Mouse (Mus musculus) hindbrain, embryonic 14.5 days (tissue): Measurements from ENCODE around the gene Nim1k. TPM values are rescaled to one million over a fixed set of nuclear protein-coding genes. Genes with fewer than 3 reads are reported as not detected.
A peak's percentile ranks its signal among the peaks of the same experiment; 100 is the strongest.

Experiments
- ATAC-seq: fragments of 200-750 bp; cut with Nextera tagmentation; 2 replicates; pipeline ENCODE4 v1.8.0; 2017; ENCODE audit warnings: moderate number of reproducible peaks, mild to moderate bottlenecking, moderate TSS enrichment, moderate library complexity; ENCODE audit not compliant: low FRiP score
- DNase-seq: peaks from one replicate; pipeline ENCODE4 v3.0.0-alpha.2; 2015; ENCODE audit warnings: low spot score
- H3K27ac ChIP-seq: fragments of 300-500 bp; sonication (generic); 2 replicates; pipeline ENCODE4 v1.5.1; 2014; ENCODE audit warnings: mild to moderate bottlenecking, moderate library complexity
- H3K27me3 ChIP-seq: fragments of 300-500 bp; sonication (generic); 2 replicates; pipeline ENCODE4 v1.6.1; 2014; ENCODE audit warnings: mild to moderate bottlenecking, low read length, mixed read lengths; ENCODE audit not compliant: control insufficient read depth, insufficient read depth
- H3K36me3 ChIP-seq: fragments of 300-500 bp; sonication (generic); replicated peaks from 2 replicates; pipeline ENCODE4 v1.6.1; 2014; ENCODE audit not compliant: control insufficient read depth, insufficient read depth
- H3K4me1 ChIP-seq: fragments of 300-500 bp; sonication (generic); replicated peaks from 2 replicates; pipeline ENCODE4 v1.6.1; 2014; ENCODE audit warnings: antibody characterized with exemption, low read length, mixed read lengths; ENCODE audit not compliant: control insufficient read depth, insufficient read depth
- H3K4me2 ChIP-seq: fragments of 300-500 bp; sonication (generic); replicated peaks from 2 replicates; pipeline ENCODE4 v1.6.1; 2014; ENCODE audit warnings: mild to moderate bottlenecking, moderate library complexity
- H3K4me3 ChIP-seq: fragments of 300-500 bp; sonication (generic); replicated peaks from 2 replicates; pipeline ENCODE4 v1.5.1; 2014; ENCODE audit warnings: mild to moderate bottlenecking, low read length
- H3K9ac ChIP-seq: fragments of 300-500 bp; sonication (generic); 2 replicates; pipeline ENCODE4 v1.6.1; 2014
- H3K9me3 ChIP-seq: fragments of 300-500 bp; sonication (generic); 2 replicates; pipeline ENCODE4 v1.6.1; 2016; ENCODE audit warnings: low read length; ENCODE audit not compliant: control insufficient read depth
- WGBS: fragments of 180-500 bp; shearing (Covaris S2); extraction: QIAGEN DNeasy Blood & Tissue Kit; methylation state at CpG from one replicate; pipeline ENCODE4 v1.1.7; 2014; 5-methylcytosine and 5-hydroxymethylcytosine counted together
- polyA plus RNA-seq: library from polyadenylated mRNA; unstranded; fragments of >200 nt; fragmentation: Nextera tagmentation; extraction: Ambion mirVana; gene quantifications from 2 replicates; pipeline ENCODE4 v1.2.1, GENCODE M21; 2014

Gene Nim1k
- polyA plus RNA-seq, 1 experiment from 2014 or later = 5.4 TPM

DNA sequence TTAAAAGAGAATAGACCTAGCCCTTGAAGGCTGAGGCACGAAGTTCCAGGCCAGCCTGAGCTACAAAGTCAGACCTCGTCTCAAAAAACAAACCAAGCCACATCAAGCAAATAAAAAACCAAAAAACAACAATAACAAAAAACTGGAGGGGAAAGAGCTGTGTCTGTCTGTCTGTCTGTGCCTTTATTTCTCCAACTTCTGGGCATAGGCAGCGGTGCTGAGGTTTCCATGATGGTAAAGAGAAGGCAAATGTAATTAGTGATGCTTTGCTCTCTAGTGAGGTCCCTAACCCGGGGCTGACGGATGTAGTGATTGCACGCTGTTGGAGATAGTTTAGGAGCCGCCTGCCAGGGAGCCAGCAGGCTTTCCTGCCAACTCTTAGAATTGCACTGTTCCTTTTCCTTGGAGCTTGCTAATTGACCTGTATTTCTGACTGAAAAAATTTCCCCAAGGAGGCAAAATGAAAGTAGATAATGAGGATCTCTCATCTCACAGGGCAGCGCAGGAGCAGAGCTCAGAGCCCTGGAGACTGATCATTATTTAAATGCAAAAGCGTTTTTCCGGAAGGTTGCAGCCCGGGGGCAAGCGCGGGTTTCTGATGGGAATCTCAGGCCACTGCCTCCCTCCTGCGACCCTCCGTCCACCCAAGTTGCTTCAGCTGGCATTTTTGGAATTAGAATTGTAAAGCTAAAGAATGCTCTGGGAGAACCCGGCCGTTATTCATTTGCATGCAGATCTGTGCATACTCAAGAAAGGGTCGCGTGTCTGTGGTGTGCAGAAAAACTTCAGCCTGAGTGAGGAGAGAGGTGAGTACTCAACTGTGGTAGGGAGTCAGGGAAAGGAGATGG is 14.1 kb downstream of the Nim1k start:
- Histone ChIP-seq H3K4me2 (peak overlapping the region; percentile 46), H3K4me3 (no peak overlapping the region; the same call in 1 of the 2 replicates), H3K9me3 (no peaks in the 10 kb centered on the region), H3K27ac (peak overlapping the region; percentile 26; the same call in 1 of the 2 replicates), H3K4me1 (peaks cover 12% of the 10 kb centered on the region), H3K27me3 (no peaks in the 10 kb centered on the region), H3K36me3 (no peaks in the 10 kb centered on the region), H3K9ac (peak overlapping the region; percentile 42; the same call in 1 of the 2 replicates)
- DNase-seq (peak; percentile 49), ATAC-seq (peak; percentile 68; the same call in 1 of the 2 replicates)
- 4% methylated on average over 19 of the region's 19 CpGs for WGBS

DNA sequence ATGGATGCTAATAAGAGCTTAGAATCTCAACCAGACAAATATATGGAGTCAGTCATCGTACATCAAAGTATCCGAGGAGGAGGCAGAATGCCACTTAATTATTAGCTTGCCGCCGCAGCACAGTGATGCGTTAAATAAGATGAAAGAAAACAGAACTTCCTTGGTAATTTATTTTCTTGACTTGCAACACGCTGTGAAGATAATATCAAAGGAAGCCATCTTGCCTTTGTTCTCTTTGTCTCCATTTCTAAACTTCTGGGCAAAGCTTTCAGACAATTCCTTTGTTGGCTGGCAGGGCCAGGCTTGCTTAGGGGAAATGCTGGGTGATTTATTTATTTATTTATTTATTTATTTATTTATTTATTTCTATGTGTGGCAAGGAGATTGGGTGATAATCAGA is 24.2 kb downstream of the Nim1k start:
- no peaks in the 10 kb centered on the region for H3K9me3 ChIP-seq
- WGBS = 22% methylated on average over 6 of the region's 6 CpGs
- no peaks in the 10 kb centered on the region for H3K27me3 ChIP-seq
- H3K4me1 ChIP-seq = no peaks in the 10 kb centered on the region
- H3K27ac ChIP-seq = peak overlapping the region; percentile 62
- no peak for DNase-seq
- no peaks in the 10 kb centered on the region for H3K36me3 ChIP-seq
- H3K4me2 ChIP-seq = no peak overlapping the region; the same call in 1 of the 2 replicates
- no peak overlapping the region for H3K4me3 ChIP-seq
- H3K9ac ChIP-seq = no peak overlapping the region
- no peak for ATAC-seq

DNA sequence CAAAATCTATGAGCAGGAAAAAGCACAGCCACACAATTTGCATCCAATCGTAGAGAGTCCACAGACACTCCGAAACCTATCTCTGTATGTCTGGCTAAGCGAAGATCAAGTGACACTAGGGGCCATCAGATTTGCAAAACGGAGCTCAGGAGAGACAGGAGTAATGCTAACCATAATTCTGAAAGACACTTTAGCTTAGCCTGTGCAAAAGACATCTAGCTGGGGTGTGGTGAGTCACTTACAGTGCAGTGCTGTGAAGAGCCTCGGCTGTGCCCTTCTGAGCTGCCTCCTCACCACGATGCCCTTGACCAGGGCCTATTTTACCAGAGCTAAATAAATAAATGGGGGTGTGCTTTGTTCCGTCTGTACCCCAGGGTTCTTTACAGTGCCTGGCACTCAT is 26.3 kb downstream of the Nim1k start:
- no peak overlapping the region for H3K27ac ChIP-seq

DNA sequence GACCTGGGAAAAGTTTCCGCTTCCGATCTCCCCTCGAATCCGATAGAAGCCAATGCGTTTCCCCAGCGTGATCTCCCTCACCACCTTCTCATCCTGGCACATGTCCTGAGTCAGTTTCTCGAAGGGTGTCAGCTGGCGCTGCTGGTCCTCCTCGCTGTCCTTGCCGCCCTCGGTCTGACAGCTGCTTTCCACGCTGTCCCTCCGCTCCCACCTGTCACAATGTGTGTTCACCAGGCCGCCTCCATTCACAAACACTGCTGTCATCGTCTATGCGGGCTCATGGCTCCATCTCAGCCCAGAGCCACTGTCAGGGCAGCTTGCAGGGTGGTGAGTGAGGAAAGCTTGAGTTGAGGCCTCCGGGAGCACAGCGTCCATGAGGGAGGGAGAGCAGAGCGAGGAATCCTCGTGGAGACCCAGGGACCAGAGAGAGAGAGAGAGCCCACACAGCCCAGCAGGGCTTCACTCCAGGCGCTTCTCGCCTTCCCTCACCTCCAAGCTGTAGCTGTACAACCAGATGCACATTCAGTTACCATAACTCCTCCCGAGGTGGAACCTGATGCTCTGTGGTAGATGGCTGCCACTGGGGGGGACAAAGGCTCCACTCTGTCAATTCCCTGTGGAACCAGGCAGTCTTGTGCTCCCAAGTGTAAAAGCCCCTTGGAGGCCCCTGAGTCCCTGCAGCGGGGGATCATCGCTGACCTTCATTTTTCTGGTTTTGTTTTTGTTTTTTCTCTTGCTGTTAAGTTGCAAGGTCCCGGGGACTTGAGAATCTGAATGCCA is 27.9 kb downstream of the Nim1k start:
- DNase-seq (no peak), ATAC-seq (0 out of 2 replicates have a peak, but pooled peaks have one; percentile 24)
- Histone ChIP-seq H3K27me3 (no peaks in the 10 kb centered on the region), H3K27ac (no peak overlapping the region), H3K36me3 (no peaks in the 10 kb centered on the region), H3K4me1 (no peaks in the 10 kb centered on the region), H3K9me3 (no peaks in the 10 kb centered on the region), H3K4me2 (no peak overlapping the region), H3K4me3 (no peak overlapping the region), H3K9ac (no peak overlapping the region)
- whole genome bisulfite sequencing = 65% methylated on average over 25 of the region's 26 CpGs

More for the DNA sequence above, 26.3 kb downstream of the Nim1k start:
- no peaks in the 10 kb centered on the region for H3K4me1 ChIP-seq
- 88% methylated on average over 7 of the region's 7 CpGs for WGBS
- no peak overlapping the region for H3K4me2 ChIP-seq
- H3K4me3 ChIP-seq = no peak overlapping the region
- H3K9me3 ChIP-seq = no peaks in the 10 kb centered on the region
- no peaks in the 10 kb centered on the region for H3K27me3 ChIP-seq
- ATAC-seq (no peak), DNase-seq (no peak)
- no peak overlapping the region for H3K9ac ChIP-seq
- H3K36me3 ChIP-seq = no peaks in the 10 kb centered on the region

DNA sequence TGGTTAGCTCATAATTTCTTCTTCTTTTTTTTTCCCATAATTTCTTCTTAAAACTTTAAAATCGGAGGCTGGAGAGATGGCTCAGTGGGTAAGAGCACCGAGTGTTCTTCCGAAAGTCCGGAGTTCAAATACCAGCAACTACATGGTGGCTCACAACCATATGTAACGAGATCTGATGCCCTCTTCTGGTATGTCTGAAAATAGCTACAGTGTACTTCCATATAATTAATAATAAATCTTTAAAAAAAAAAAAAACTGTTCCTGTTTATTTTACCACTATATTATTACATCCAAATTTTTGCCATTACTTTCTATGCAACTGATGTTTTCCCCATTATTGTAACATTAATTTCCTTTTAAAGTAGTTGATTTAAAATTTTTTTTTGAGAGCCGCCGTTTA is 31.1 kb downstream of the Nim1k start:
- no peak overlapping the region for H3K4me2 ChIP-seq
- no peaks in the 10 kb centered on the region for H3K36me3 ChIP-seq
- no peak overlapping the region for H3K4me3 ChIP-seq
- no peaks in the 10 kb centered on the region for H3K9me3 ChIP-seq
- WGBS = 88% methylated on average over 7 of the region's 7 CpGs
- H3K27ac ChIP-seq = no peak overlapping the region
- no peaks in the 10 kb centered on the region for H3K4me1 ChIP-seq
- no peaks in the 10 kb centered on the region for H3K27me3 ChIP-seq
- ATAC-seq (no peak), DNase-seq (no peak)
- H3K9ac ChIP-seq = no peak overlapping the region

DNA sequence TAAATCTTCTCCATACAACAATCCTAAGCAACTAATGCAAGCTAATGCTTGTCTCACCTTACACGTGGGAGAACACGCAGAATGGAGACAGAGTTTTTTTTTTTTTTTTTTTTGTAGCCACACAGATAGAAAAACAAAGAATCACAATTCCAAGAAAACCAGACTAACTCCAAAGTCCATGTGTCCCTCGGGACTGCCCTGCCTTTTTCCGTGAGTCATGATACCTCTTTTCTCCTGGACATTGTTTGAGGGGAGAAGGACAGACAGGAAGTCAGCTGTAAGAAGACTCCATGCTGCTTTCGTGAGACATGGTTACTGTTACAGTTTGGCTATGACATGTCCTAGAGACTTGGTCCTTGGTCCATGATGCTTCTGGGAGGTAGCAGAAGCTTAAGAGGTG is 32.3 kb downstream of the Nim1k start:
- Histone ChIP-seq H3K9ac (no peak overlapping the region), H3K36me3 (no peaks in the 10 kb centered on the region), H3K9me3 (no peaks in the 10 kb centered on the region), H3K4me1 (no peaks in the 10 kb centered on the region), H3K27me3 (no peaks in the 10 kb centered on the region), H3K4me3 (no peak overlapping the region), H3K4me2 (no peak overlapping the region), H3K27ac (no peak overlapping the region)
- WGBS = 90% methylated on average over 5 of the region's 5 CpGs
- DNase-seq (no peak), ATAC-seq (no peak)

DNA sequence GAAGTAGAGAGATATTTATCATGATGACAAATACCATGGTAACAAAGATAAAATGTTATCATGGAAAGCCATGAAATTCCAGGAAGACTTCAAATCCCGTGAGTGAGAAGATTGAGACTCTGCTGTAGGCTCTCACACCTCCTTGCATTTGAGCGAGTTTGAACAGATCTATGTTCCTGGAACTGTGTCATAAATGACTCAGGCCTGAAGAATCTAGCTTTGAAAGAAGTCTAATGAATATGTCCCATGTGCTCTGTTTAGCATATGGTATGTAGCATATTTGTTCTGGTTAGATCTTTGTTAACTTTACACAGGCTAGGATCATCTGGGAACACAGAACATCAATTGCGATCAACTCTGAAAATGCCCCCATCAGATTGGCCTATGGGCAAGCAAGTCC is 33.2 kb downstream of the Nim1k start:
- Histone ChIP-seq H3K27ac (no peak overlapping the region), H3K9ac (no peak overlapping the region), H3K9me3 (no peaks in the 10 kb centered on the region), H3K4me1 (no peaks in the 10 kb centered on the region), H3K4me2 (no peak overlapping the region), H3K4me3 (no peak overlapping the region), H3K27me3 (no peaks in the 10 kb centered on the region), H3K36me3 (no peaks in the 10 kb centered on the region)
- WGBS = 85% methylated on average over 3 of the region's 3 CpGs
- DNase-seq (no peak), ATAC-seq (no peak)

DNA sequence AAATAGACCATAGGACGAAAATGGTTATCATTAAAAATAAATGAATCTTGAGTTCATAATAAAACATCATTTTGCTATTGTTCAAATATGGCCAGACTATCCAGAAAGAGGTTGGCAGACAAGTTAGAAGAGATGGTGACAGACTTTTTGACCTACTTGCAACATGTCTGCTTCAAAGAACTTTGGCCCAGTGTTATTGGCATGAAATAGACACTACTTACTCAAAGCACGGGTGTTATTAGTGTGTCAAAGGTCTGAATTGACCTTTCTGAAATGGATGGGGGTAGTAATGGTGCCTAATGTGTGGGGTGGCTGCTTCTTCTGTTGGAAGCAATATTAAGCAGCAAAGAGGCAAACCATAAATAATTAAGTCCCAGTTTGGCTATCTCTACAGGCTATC is 39.6 kb downstream of the Nim1k start:
- no peaks in the 10 kb centered on the region for H3K4me1 ChIP-seq
- ATAC-seq (no peak), DNase-seq (no peak)
- H3K9me3 ChIP-seq = no peaks in the 10 kb centered on the region
- H3K36me3 ChIP-seq = peaks cover 27% of the 10 kb centered on the region
- no peak overlapping the region for H3K4me3 ChIP-seq
- no peak overlapping the region for H3K4me2 ChIP-seq
- no peaks in the 10 kb centered on the region for H3K27me3 ChIP-seq
- WGBS = 92% methylated on average over 2 of the region's 2 CpGs
- no peak overlapping the region for H3K27ac ChIP-seq
- H3K9ac ChIP-seq = no peak overlapping the region

DNA sequence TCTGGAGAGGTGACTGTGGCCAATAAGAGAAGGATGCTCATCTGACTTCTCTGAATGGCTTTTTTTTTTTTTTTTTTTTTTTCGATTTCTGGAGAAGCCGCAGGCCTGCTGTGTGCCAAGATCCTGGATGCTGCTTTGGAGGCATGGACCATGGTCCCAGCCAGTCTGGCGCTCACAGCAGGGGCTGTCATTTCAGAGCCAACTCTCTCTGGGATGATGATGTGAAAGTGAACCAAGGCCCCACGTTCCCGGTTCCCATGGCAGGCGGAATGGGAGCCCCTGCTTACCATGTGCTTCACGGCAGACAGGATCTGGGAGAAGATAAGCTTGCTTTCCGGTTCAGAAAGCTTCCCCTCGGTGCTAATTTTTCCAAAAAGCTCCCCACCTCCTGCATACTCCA is 41.9 kb downstream of the Nim1k start:
- ATAC-seq (no peak), DNase-seq (no peak)
- no peaks in the 10 kb centered on the region for H3K4me1 ChIP-seq
- H3K27me3 ChIP-seq = no peaks in the 10 kb centered on the region
- H3K36me3 ChIP-seq = peaks cover 50% of the 10 kb centered on the region
- H3K27ac ChIP-seq = no peak overlapping the region
- H3K4me3 ChIP-seq = no peak overlapping the region
- no peak overlapping the region for H3K4me2 ChIP-seq
- H3K9me3 ChIP-seq = no peaks in the 10 kb centered on the region
- H3K9ac ChIP-seq = no peak overlapping the region
- 77% methylated on average over 9 of the region's 9 CpGs for WGBS
